Mouse (Mus musculus) cerebellum, adult 2 months (tissue): Measurements from ENCODE around the gene Tnik.

Experiments
- CTCF ChIP-seq: fragments of 200-500 bp; IDR thresholded peaks from 2 replicates; pipeline ENCODE4 v1.5.1; 2011; ENCODE audit warnings: low read depth, mild to moderate bottlenecking, control low read depth, low read length, moderate library complexity, borderline replicate concordance; ENCODE audit not compliant: insufficient read depth
- POLR2A ChIP-seq: fragments of 200-500 bp; IDR thresholded peaks from 2 replicates; pipeline ENCODE4 v1.6.1; 2011; ENCODE audit warnings: low read length, control low read depth, borderline replicate concordance; ENCODE audit not compliant: insufficient read depth

DNA sequence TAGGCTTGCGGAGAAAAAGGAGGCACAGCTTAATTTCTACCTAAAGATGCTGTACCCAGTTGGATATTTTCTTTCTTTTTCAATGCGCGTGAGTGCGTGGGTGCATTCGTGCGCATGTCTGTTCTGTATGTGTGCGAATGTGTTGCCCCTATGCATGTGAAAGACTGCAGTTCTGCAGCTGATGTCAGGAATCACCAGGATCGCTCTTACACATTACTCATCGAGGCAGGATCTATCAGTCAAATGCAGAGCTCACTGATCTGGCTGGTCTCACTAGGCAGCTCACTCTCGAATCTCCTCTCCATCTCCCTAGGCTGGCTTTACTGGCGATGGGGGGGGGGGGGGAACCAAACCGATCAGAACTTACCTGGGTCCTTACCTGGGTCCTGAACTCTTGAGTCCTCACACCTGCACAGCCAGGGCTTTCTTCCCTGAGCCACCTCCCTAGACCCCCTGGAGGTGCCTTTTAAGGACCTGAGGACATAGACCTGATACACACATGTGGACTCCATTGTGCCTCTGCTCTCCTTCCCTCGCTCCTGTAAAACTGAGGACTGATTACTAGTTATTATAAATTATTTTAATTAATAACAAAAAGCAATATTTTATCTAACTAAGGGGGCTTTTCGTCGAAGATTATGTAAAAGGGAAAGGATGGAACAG lies 268.4 kb downstream of the Tnik start:
- TF ChIP-seq CTCF (no peak), POLR2A (no peak)
